Mouse (Mus musculus) heart, embryonic 11.5 days (tissue): Measurements from ENCODE around the gene Prickle4. TPM values are rescaled to one million over a fixed set of nuclear protein-coding genes. Genes with fewer than 3 reads are reported as not detected.
A peak's percentile ranks its signal among the peaks of the same experiment; 100 is the strongest.

ENCODE experiments used
- ATAC-seq: fragments of 200-750 bp; cut with Nextera tagmentation; replicated peaks from 2 replicates; pipeline ENCODE4 v1.8.0; 2017; ENCODE audit warnings: moderate library complexity; ENCODE audit not compliant: insufficient number of reproducible peaks, low FRiP score, low TSS enrichment
- H3K27ac ChIP-seq: fragments of 300-500 bp; sonication (generic); 2 replicates; pipeline ENCODE4 v1.5.1; 2014; ENCODE audit warnings: mild to moderate bottlenecking, low read depth, low read length
- H3K27me3 ChIP-seq: fragments of 300-500 bp; sonication (generic); 2 replicates; pipeline ENCODE4 v1.6.1; 2014; ENCODE audit warnings: mild to moderate bottlenecking, low read length, mixed read lengths; ENCODE audit not compliant: control insufficient read depth, insufficient read depth
- H3K36me3 ChIP-seq: fragments of 300-500 bp; sonication (generic); 2 replicates; pipeline ENCODE4 v1.6.1; 2014; ENCODE audit warnings: mild to moderate bottlenecking, low read length, moderate library complexity, mixed read lengths; ENCODE audit not compliant: control insufficient read depth, insufficient read depth
- H3K4me1 ChIP-seq: fragments of 300-500 bp; sonication (generic); 2 replicates; pipeline ENCODE4 v1.6.1; 2014; ENCODE audit warnings: low read length; ENCODE audit not compliant: control insufficient read depth, insufficient read depth
- H3K4me2 ChIP-seq: fragments of 300-500 bp; sonication (generic); 2 replicates; pipeline ENCODE4 v1.6.1; 2014; ENCODE audit warnings: mild to moderate bottlenecking, moderate library complexity
- H3K4me3 ChIP-seq: fragments of 300-500 bp; sonication (generic); 2 replicates; pipeline ENCODE4 v1.5.1; 2014; ENCODE audit warnings: low read depth, low read length
- H3K9ac ChIP-seq: fragments of 300-500 bp; sonication (generic); 2 replicates; pipeline ENCODE4 v1.6.1; 2014; ENCODE audit warnings: mild to moderate bottlenecking, low read depth, low read length, moderate library complexity
- H3K9me3 ChIP-seq: fragments of 300-500 bp; sonication (generic); replicated peaks from 2 replicates; pipeline ENCODE4 v1.6.1; 2016; ENCODE audit warnings: low read length; ENCODE audit not compliant: control insufficient read depth
- WGBS: fragments of 180-500 bp; shearing (Covaris S2); extraction: QIAGEN DNeasy Blood & Tissue Kit; methylation state at CpG from one replicate; pipeline ENCODE4 v1.1.7; 2014; ENCODE audit not compliant: insufficient replicate concordance; 5-methylcytosine and 5-hydroxymethylcytosine counted together
- polyA plus RNA-seq: library from polyadenylated mRNA; unstranded; fragments of >200 nt; fragmentation: Nextera tagmentation; extraction: Ambion mirVana; gene quantifications from 2 replicates; pipeline ENCODE4 v1.2.1, GENCODE M21; 2014

Gene Prickle4
- polyA plus RNA-seq = 0.39 TPM in 1 of 2 replicates, not detected in the other

- peak within 1 kb of the TSS; percentile 83 for H3K4me2 ChIP-seq
These were observed at the start of gene Prickle4 for GRCm38 (mm10) chr17:47694503-47695336. Gene Prickle4, minus strand, starts transcription at chr17:47694736.

DNA sequence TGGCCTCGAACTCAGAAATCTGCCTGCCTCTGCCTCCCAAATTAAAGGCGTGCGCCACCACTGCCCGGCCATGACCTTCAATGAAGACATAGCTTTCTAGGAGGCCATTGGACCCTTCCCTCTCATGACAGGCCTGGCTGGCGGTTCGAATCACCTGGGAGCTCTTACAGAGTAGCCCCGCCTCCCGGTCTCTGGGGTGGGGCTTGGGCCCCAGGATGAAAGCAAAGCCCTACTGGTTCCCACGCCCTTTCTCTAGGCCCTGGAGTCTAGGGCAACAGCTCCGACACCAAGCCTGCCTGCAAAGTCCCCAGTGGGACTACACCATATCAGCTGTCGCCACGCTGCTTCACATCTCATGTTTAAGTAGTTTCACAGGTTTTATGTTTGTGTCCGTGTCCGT lies 49.5 kb upstream of the Prickle4 start:
- 87% methylated on average over 14 of the region's 14 CpGs for WGBS
- Histone ChIP-seq H3K4me2 (no peak overlapping the region), H3K4me1 (peaks cover 36% of the 10 kb centered on the region), H3K36me3 (no peaks in the 10 kb centered on the region), H3K27me3 (no peaks in the 10 kb centered on the region), H3K9ac (no peak overlapping the region), H3K27ac (no peak overlapping the region), H3K9me3 (no peaks in the 10 kb centered on the region), H3K4me3 (no peak overlapping the region)
- no peak for ATAC-seq

More at GRCm38 (mm10) chr17:47694503-47695336, at the start of gene Prickle4:
- peak; percentile 91 for ATAC-seq
- H3K27me3 ChIP-seq = peaks cover 15% of the 10 kb centered on the region
- under 1% methylated on average over 67 of the region's 82 CpGs for WGBS
- H3K27ac ChIP-seq = peak within 1 kb of the TSS; percentile 42; the same call in 1 of the 2 replicates
- H3K9ac ChIP-seq = peak within 1 kb of the TSS; percentile 87
- no peaks in the 10 kb centered on the region for H3K36me3 ChIP-seq
- peaks cover 10% of the 10 kb centered on the region; the same call in 1 of the 2 replicates for H3K4me1 ChIP-seq
- no peaks in the 10 kb centered on the region for H3K9me3 ChIP-seq
- peak within 1 kb of the TSS; percentile 83 for H3K4me3 ChIP-seq

DNA sequence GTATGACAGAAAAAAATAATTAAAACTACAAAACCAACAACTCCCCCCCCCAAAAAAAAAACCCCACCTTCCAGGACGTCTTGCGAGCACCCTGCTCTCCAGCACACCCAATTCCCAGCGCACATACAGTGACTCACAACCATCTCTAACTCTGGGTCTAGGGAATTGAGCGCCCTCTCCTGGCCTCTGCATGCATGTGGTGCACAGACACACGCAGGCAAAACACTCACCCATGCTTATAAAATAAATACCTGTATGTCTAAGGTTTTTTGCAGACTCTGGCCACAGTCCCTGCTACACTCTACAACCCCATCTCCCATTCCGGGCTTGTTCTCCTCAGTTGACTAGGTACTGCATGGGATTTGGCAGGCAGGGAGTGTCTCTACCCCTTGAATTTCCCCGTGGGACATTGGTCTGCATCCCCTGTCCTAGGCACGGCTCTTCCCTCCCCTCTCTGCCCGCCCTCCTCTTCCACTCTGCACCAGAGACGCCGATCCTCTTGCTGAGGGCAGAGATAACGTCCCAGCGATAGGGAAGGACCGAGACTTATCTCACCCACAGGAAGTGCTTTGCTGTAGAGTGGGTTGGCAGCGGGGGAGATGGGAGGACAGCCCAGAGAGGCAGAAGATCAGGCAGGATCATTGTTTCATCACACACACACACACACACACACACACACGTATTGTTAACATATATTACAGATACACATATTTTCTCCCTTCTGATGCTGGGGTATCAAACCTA lies 48.6 kb upstream of the Prickle4 start:
- 15% methylated on average over 16 of the region's 16 CpGs for WGBS
- Histone ChIP-seq H3K4me1 (peaks cover 36% of the 10 kb centered on the region), H3K9me3 (no peaks in the 10 kb centered on the region), H3K4me2 (peak overlapping the region; percentile 25; the same call in 1 of the 2 replicates), H3K27ac (peak overlapping the region; percentile 18; the same call in 1 of the 2 replicates), H3K9ac (no peak overlapping the region), H3K27me3 (no peaks in the 10 kb centered on the region), H3K4me3 (no peak overlapping the region), H3K36me3 (no peaks in the 10 kb centered on the region)
- ATAC-seq = no peak

- H3K9me3 ChIP-seq = no peaks in the 10 kb centered on the region
- 83% methylated on average over 2 of the region's 2 CpGs for WGBS
- ATAC-seq = no peak
- H3K27me3 ChIP-seq = no peaks in the 10 kb centered on the region
- no peak overlapping the region for H3K4me2 ChIP-seq
- no peak overlapping the region for H3K9ac ChIP-seq
- H3K36me3 ChIP-seq = no peaks in the 10 kb centered on the region
- no peak overlapping the region for H3K4me3 ChIP-seq
- H3K4me1 ChIP-seq = peaks cover 36% of the 10 kb centered on the region
- H3K27ac ChIP-seq = no peak overlapping the region
These were observed 45.6 kb upstream of the Prickle4 start for GRCm38 (mm10) chr17:47740186-47740585.

DNA sequence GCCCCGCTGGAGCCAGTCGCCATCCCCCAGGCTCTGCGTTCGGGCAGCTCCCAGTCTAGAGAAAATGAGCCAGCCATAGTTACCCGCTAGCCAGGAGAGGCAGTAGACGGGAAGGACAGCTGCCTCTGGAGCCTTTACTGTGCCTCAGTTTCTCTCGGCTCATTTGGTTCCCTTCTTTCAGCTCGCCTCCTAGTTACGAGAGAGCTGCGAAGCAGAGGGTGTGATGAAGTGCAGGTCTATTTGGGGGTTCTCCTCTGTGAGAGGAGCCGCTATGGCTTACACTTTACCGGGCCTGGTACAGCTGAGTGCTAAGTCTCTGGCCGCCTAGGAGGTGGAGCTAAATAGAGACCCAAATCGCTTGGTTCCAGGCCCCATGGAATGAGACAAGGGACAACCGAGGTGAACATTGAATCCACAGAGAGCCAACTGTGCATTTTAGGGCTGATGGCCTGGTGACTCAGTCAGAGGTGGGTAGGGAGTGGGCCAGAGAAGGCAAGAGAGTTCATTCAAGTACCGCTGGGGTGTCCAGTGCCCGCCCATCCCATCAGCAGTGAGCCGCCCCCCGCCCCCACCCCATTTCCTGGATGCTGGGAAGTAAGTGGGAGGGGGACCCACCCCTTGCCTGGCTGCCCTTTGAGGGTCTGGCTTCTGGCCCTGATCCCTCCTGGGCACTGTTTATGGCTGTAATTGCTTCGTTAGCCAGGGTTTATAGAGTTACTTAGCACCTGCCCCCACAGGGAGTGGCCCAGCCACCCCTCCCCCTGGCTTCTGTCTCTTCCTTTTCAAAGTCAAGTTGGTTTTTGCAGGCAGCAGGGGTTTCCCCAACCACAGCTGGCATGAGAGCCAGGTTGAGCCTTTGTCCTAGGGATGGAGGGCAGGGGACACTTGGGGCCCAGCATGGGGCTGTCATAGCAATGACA lies 44.6 kb upstream of the Prickle4 start:
- no peaks in the 10 kb centered on the region for H3K36me3 ChIP-seq
- peak overlapping the region; percentile 88; the same call in 1 of the 2 replicates for H3K27ac ChIP-seq
- ATAC-seq = no peak
- peak overlapping the region; percentile 87 for H3K4me3 ChIP-seq
- peaks cover 36% of the 10 kb centered on the region for H3K4me1 ChIP-seq
- no peaks in the 10 kb centered on the region for H3K9me3 ChIP-seq
- H3K27me3 ChIP-seq = no peaks in the 10 kb centered on the region
- 5% methylated on average over 20 of the region's 20 CpGs for WGBS
- H3K9ac ChIP-seq = peak overlapping the region; percentile 79
- H3K4me2 ChIP-seq = peak overlapping the region; percentile 99

- peak; percentile 59 for ATAC-seq
- Histone ChIP-seq H3K4me3 (peak overlapping the region; percentile 87), H3K27ac (peak overlapping the region; percentile 88), H3K9ac (peak overlapping the region; percentile 79), H3K4me2 (peak overlapping the region; percentile 99), H3K9me3 (no peaks in the 10 kb centered on the region), H3K36me3 (no peaks in the 10 kb centered on the region), H3K27me3 (no peaks in the 10 kb centered on the region), H3K4me1 (peaks cover 31% of the 10 kb centered on the region)
- under 1% methylated on average over 49 of the region's 61 CpGs for WGBS
These were observed 43.7 kb upstream of the Prickle4 start for GRCm38 (mm10) chr17:47738066-47738878.

DNA sequence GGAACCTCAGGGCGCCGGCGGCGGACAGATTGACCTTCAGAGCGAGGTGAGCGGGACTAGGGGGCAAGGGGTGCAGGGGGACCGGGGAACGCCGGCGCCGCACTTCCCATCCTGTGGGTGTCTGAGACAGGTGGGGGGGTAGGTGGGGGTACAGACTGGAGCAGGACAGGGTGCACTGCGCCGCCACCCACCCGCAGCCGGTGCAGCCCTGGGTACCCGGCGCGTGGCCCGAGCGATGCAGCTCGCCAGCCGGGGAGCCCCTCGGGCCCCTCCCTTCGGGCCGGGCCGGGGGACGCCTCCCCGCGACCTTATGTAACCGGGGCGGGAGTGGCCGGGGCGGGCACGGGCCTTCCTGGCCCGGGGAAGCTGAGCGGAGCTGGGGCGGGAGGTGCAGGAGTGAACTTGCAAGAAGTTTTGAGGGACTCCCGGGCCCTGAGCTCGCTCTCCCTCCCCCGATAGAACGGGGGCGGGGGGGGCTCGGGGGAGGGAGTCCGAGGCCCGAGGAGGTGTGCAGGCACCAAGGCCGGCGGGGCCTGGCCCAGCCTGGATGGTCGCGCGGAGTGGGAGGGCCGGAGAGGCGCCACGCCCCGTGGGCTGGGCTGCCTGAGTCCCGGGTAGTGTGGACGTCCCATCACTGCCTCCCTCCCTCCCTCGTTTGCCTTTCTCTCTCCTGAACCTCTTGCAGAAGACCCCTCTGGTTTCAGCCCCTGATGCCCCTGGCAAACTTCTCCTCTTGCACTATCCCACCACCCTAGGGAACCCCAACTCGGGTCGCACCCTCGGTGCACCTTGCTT lies 42.9 kb upstream of the Prickle4 start:
- peak overlapping the region; percentile 99 for H3K4me2 ChIP-seq
- ATAC-seq = peak; percentile 89
- WGBS = 1% methylated on average over 58 of the region's 60 CpGs
- no peaks in the 10 kb centered on the region for H3K36me3 ChIP-seq
- peak overlapping the region; percentile 87 for H3K9ac ChIP-seq
- H3K4me3 ChIP-seq = peak overlapping the region; percentile 87
- peaks cover 27% of the 10 kb centered on the region for H3K4me1 ChIP-seq
- no peaks in the 10 kb centered on the region for H3K9me3 ChIP-seq
- peak overlapping the region; percentile 88 for H3K27ac ChIP-seq
- no peaks in the 10 kb centered on the region for H3K27me3 ChIP-seq
